ENCODE assay signal across 13 mouse cellular contexts in the genomic region with DNA sequence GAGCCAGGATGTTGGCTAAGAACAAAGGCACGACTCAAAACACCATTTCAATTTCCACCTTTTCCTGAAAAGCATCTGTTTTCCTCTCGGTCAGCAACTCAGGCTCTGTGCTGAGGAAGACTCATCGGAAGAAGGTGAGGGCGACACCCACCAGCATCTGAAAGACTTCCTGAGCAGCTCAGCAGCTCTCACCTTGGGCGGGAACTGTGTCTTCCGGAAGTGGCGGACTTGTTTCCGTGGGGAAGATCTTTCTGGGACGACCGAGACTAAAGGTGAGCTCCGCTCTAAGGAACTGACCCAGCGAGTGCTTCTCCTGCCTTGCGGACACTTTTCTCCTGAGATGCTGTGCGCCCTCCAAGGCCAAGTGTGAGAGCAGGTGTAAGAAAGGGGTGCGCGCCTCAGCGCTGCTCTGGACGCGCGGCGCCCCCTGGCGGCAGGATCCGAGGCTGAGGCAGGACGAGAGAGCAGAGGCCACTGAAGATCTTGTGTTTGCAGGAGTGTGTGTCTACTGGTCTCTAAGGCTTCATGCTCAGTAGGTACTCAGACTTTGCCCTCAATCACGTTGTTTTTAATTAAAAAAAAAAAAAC. TPM values are rescaled to one million over a fixed set of nuclear protein-coding genes. Genes with fewer than 3 reads are reported as not detected.
DNase-seq lines count a peak whose midpoint lies in the region; ATAC-seq and TF ChIP-seq lines count a peak whose summit lies in the region.
"Not testable (repeated sequence)": the region's sequence is repeated elsewhere in the genome, so short reads cannot be mapped to it uniquely, and the experiment has no call there.
"Had no signal": no experiment of that assay in that cellular context is flagged by ENCODE, and none has a peak within 500 bp of the region (broad histone marks: within the 10 kb centered on the region; RNA-seq: fewer than 3 reads in every experiment).

No protein-coding gene starts in this region.

- not testable (repeated sequence) for TF ChIP-seq EP300 in liver, embryonic 14.5 days (IDR thresholded peaks at IDR 0.05; ENCODE audit: low read depth)

- H3K36me3 ChIP-seq in C2C12 (ENCODE audit: control insufficient read depth, insufficient read depth); kidney, adult 2 months (ENCODE audit: control insufficient read depth, insufficient read depth, low read length); liver, embryonic 14.5 days (replicated peaks; ENCODE audit: control insufficient read depth, insufficient read depth, low read depth): not testable (repeated sequence)

- peak; percentile 39 for DNase-seq in cerebellum, adult 9-11 months
- peak; percentile 31 for DNase-seq in gastrocnemius, postnatal 10 days
- peak; percentile 56 for DNase-seq in kidney, adult 2 months
- DNase-seq in liver, embryonic 14.5 days (ENCODE audit: low read depth in 3 of 3, low spot score in 3 of 3): not testable (repeated sequence)
- peak; percentile 30 for DNase-seq in thymus, postnatal 25 days

- not testable (repeated sequence) for H3K9ac ChIP-seq in liver, embryonic 14.5 days (replicated peaks)

- not testable (repeated sequence) for H3K4me3 ChIP-seq in C2C12 (ENCODE audit: insufficient read depth, poor library complexity, severe bottlenecking); kidney, adult 2 months (ENCODE audit: insufficient read depth, low read depth, low read length); liver, embryonic 14.5 days (ENCODE audit: insufficient read depth in 1 of 2, low read depth in 2 of 2, low read length in 2 of 2)

- not testable (repeated sequence) for H3K4me1 ChIP-seq in kidney, adult 2 months (ENCODE audit: control insufficient read depth, insufficient read depth, low read length); liver, embryonic 14.5 days (replicated peaks; ENCODE audit: control insufficient read depth in 2 of 2, insufficient read depth in 2 of 2, low read length in 1 of 2)

- H3K4me2 ChIP-seq in liver, embryonic 14.5 days (ENCODE audit: low read depth): not testable (repeated sequence)

- not testable (repeated sequence) for TF ChIP-seq POLR2A in kidney, adult 2 months (IDR thresholded peaks at IDR 0.05; ENCODE audit: low read depth, low read length)

- H3K27me3 ChIP-seq in C2C12 (ENCODE audit: control insufficient read depth, insufficient read depth, insufficient read length); kidney, adult 2 months (replicated peaks; ENCODE audit: control insufficient read depth, insufficient read depth, low read length); liver, embryonic 14.5 days (ENCODE audit: control insufficient read depth, insufficient read depth, low read length): not testable (repeated sequence)

- TF ChIP-seq CTCF in C2C12 (IDR thresholded peaks at IDR 0.05; ENCODE audit: control insufficient read depth, insufficient read depth, insufficient read length): peak; percentile 15
- peak; percentile 68 for TF ChIP-seq CTCF in kidney, adult 2 months (conservative IDR thresholded peaks at IDR 0.05; ENCODE audit: insufficient read depth, insufficient read length, low read depth, low read length)
- TF ChIP-seq CTCF in liver, embryonic 14.5 days (IDR thresholded peaks at IDR 0.05; ENCODE audit: low read depth): peak; percentile 76

- H3K79me2 ChIP-seq in C2C12 (ENCODE audit: control insufficient read depth, insufficient read depth): not testable (repeated sequence)

- 62% methylated on average over 25 of the region's 25 CpGs for WGBS in kidney, adult 2 months
- 62% methylated on average over 25 of the region's 25 CpGs for WGBS in liver, embryonic 14.5 days (ENCODE audit: insufficient replicate concordance)

- peak; percentile 46 for ATAC-seq in activated CD4-positive, CD25-positive, alpha-beta regulatory T cell, adult 4 months
- ATAC-seq in liver, embryonic 14.5 days (ENCODE audit: insufficient read depth): not testable (repeated sequence)
- 0 out of 2 replicates have a peak, but pooled peaks have one; percentile 40 for ATAC-seq in monocyte, adult 5-6 weeks (replicated peaks; ENCODE audit: insufficient number of reproducible peaks, low FRiP score, low TSS enrichment, poor library complexity, severe bottlenecking)

- not testable (repeated sequence) for H3K9me3 ChIP-seq in liver, embryonic 14.5 days (ENCODE audit: control insufficient read depth, low read length)

- not testable (repeated sequence) for H3ac ChIP-seq in C2C12 (ENCODE audit: control insufficient read depth, insufficient read length, low read depth)

- not testable (repeated sequence) for H3K79me3 ChIP-seq in C2C12 (ENCODE audit: low read depth)

- not testable (repeated sequence) for H3K27ac ChIP-seq in kidney, adult 2 months (ENCODE audit: insufficient read depth, low read depth, low read length); liver, embryonic 14.5 days

RNA-seq across cellular contexts. Expression of a gene that starts 9.5 kb away (rescaled TPM):
- polyA plus RNA-seq in C2C12 (2012; fragmentation: generic; extraction: Trizol): 0.04 TPM
- 1 to 10 TPM; 7.3 to 7.7 TPM for polyA plus RNA-seq in activated CD4-positive, CD25-positive, alpha-beta regulatory T cell, adult 4 months (2017; shearing (Covaris generic))
- total RNA-seq in gastrocnemius, postnatal 10 days (2021): 1 to 10 TPM; 1.2 to 1.4 TPM
- 5.2 and 5.7 TPM in 2 replicates for polyA plus RNA-seq in kidney, adult 2 months (2012; rRNA removed)
- 0.50 and 0.64 TPM in 2 replicates for polyA plus RNA-seq in liver, embryonic 14.5 days (2012; rRNA removed)
- 0.81 and 0.87 TPM in 2 replicates for polyA plus RNA-seq in liver, embryonic 14.5 days (2014; fragmentation: Nextera tagmentation; extraction: Ambion mirVana)
- total RNA-seq in monocyte, adult 5-6 weeks (2017): 2.5 to 3.9 TPM (median 2.5 TPM) in 3 replicates

RNA-seq across cellular contexts. Expression of a gene that starts 16.5 kb away (rescaled TPM):
- polyA plus RNA-seq in C2C12 (2012; fragmentation: generic; extraction: Trizol): 25.6 TPM
- polyA plus RNA-seq in activated CD4-positive, CD25-positive, alpha-beta regulatory T cell, adult 4 months (2017; shearing (Covaris generic)): 10 to 100 TPM; 50.0 to 63.1 TPM
- total RNA-seq in gastrocnemius, postnatal 10 days (2021): 10 to 100 TPM; 22.4 to 23.3 TPM
- 140 and 151 TPM in 2 replicates for polyA plus RNA-seq in kidney, adult 2 months (2012; rRNA removed)
- polyA plus RNA-seq in liver, embryonic 14.5 days (2012; rRNA removed): 8.5 and 12.7 TPM in 2 replicates
- 13.4 and 14.6 TPM in 2 replicates for polyA plus RNA-seq in liver, embryonic 14.5 days (2014; fragmentation: Nextera tagmentation; extraction: Ambion mirVana)
- 14.0 to 25.4 TPM (median 23.2 TPM) in 3 replicates for total RNA-seq in monocyte, adult 5-6 weeks (2017)

RNA-seq across cellular contexts. Expression of a gene that starts 20.3 kb away (rescaled TPM):
- 1.8 TPM for polyA plus RNA-seq in C2C12 (2012; fragmentation: generic; extraction: Trizol)
- 10 to 100 TPM; 11.3 to 11.6 TPM for polyA plus RNA-seq in activated CD4-positive, CD25-positive, alpha-beta regulatory T cell, adult 4 months (2017; shearing (Covaris generic))
- 1 to 10 TPM; 2.5 TPM for total RNA-seq in gastrocnemius, postnatal 10 days (2021)
- polyA plus RNA-seq in kidney, adult 2 months (2012; rRNA removed): 858 and 975 TPM in 2 replicates
- polyA plus RNA-seq in liver, embryonic 14.5 days (2012; rRNA removed): 4.7 TPM in 2 replicates
- 5.0 and 6.6 TPM in 2 replicates for polyA plus RNA-seq in liver, embryonic 14.5 days (2014; fragmentation: Nextera tagmentation; extraction: Ambion mirVana)
- total RNA-seq in monocyte, adult 5-6 weeks (2017): 2.8 to 8.0 TPM (median 3.5 TPM) in 3 replicates

RNA-seq across cellular contexts. Expression of a gene that starts 26.2 kb away (rescaled TPM):
- not detected for polyA plus RNA-seq in C2C12 (2012; fragmentation: generic; extraction: Trizol)
- not detected for polyA plus RNA-seq in activated CD4-positive, CD25-positive, alpha-beta regulatory T cell, adult 4 months (2017; shearing (Covaris generic))
- total RNA-seq in gastrocnemius, postnatal 10 days (2021): under 1 TPM; 0.35 to 0.36 TPM
- 4.8 and 5.7 TPM in 2 replicates for polyA plus RNA-seq in kidney, adult 2 months (2012; rRNA removed)
- not detected in 2 replicates for polyA plus RNA-seq in liver, embryonic 14.5 days (2012; rRNA removed)
- not detected in 2 replicates for polyA plus RNA-seq in liver, embryonic 14.5 days (2014; fragmentation: Nextera tagmentation; extraction: Ambion mirVana)
- total RNA-seq in monocyte, adult 5-6 weeks (2017): not detected in 3 replicates
- total RNA-seq: gastrocnemius, postnatal 36 days; heart, postnatal 14 days had no signal
- polyA plus RNA-seq: forebrain, embryonic 12.5 days; midbrain, embryonic 12.5 days; neural tube, embryonic 15.5 days had no signal

Comparison
In these comparisons a context has a peak if more than half of its experiments do, and no peak if none do; other contexts are left out.
1. CTCF ChIP-seq: peak in every context shown above with its lines; median percentile 76 in liver, embryonic 14.5 days; 68 in kidney, adult 2 months; 15 in C2C12.
2. RNA of a gene that starts 20.3 kb away (polyA plus RNA-seq): 858 to 975 TPM in kidney, adult 2 months; 11.3 to 11.6 TPM in activated CD4-positive, CD25-positive, alpha-beta regulatory T cell, adult 4 months, 4.7 to 6.6 TPM in liver, embryonic 14.5 days and 1.8 TPM in C2C12 (single experiment); every median in the first group is over 10 times any median in the second.